Mouse (Mus musculus): ENCODE measurements around the gene Osbpl3. TPM values are rescaled to one million over a fixed set of nuclear protein-coding genes. Genes with fewer than 3 reads are reported as not detected.
A peak's percentile ranks its signal among the peaks of the same experiment; 100 is the strongest.

Osbpl3 gene
- total RNA-seq, 1 experiment from 2014 or later: 13.9 TPM

GRCm38 (mm10) chr6:50390313-50390712, 65.7 kb downstream of the Osbpl3 start:
- no peak for ATAC-seq (replicated peaks in 1 of 2; ENCODE audit: insufficient read depth in 1 of 2, low FRiP score in 2 of 2, low TSS enrichment in 1 of 2, low read depth in 1 of 2, poor library complexity in 2 of 2, severe bottlenecking in 2 of 2)

- ATAC-seq (replicated peaks in 1 of 2; ENCODE audit: insufficient read depth in 1 of 2, low FRiP score in 2 of 2, low TSS enrichment in 1 of 2, low read depth in 1 of 2, poor library complexity in 2 of 2, severe bottlenecking in 2 of 2): no peak
Measured at GRCm38 (mm10) chr6:50387629-50388028, 68.4 kb downstream of the Osbpl3 start.

GRCm38 (mm10) chr6:50386497-50386896, 69.5 kb downstream of the Osbpl3 start:
- no peak for ATAC-seq (replicated peaks in 1 of 2; ENCODE audit: insufficient read depth in 1 of 2, low FRiP score in 2 of 2, low TSS enrichment in 1 of 2, low read depth in 1 of 2, poor library complexity in 2 of 2, severe bottlenecking in 2 of 2)

- no peak for ATAC-seq (replicated peaks in 1 of 2; ENCODE audit: insufficient read depth in 1 of 2, low FRiP score in 2 of 2, low TSS enrichment in 1 of 2, low read depth in 1 of 2, poor library complexity in 2 of 2, severe bottlenecking in 2 of 2)
Measured at GRCm38 (mm10) chr6:50385451-50386013, 70.5 kb downstream of the Osbpl3 start.

- ATAC-seq (replicated peaks in 1 of 2; ENCODE audit: insufficient read depth in 1 of 2, low FRiP score in 2 of 2, low TSS enrichment in 1 of 2, low read depth in 1 of 2, poor library complexity in 2 of 2, severe bottlenecking in 2 of 2): no peak
Measured at GRCm38 (mm10) chr6:50382711-50383110, 73.3 kb downstream of the Osbpl3 start.

GRCm38 (mm10) chr6:50382196-50382595, 73.8 kb downstream of the Osbpl3 start:
- no peak for ATAC-seq (replicated peaks in 1 of 2; ENCODE audit: insufficient read depth in 1 of 2, low FRiP score in 2 of 2, low TSS enrichment in 1 of 2, low read depth in 1 of 2, poor library complexity in 2 of 2, severe bottlenecking in 2 of 2)

GRCm38 (mm10) chr6:50381504-50382091, 74.4 kb downstream of the Osbpl3 start:
- peak; percentile 64 for ATAC-seq (replicated peaks in 1 of 2; ENCODE audit: insufficient read depth in 1 of 2, low FRiP score in 2 of 2, low TSS enrichment in 1 of 2, low read depth in 1 of 2, poor library complexity in 2 of 2, severe bottlenecking in 2 of 2)

- ATAC-seq (replicated peaks in 1 of 2; ENCODE audit: insufficient read depth in 1 of 2, low FRiP score in 2 of 2, low TSS enrichment in 1 of 2, low read depth in 1 of 2, poor library complexity in 2 of 2, severe bottlenecking in 2 of 2): no peak
Measured at GRCm38 (mm10) chr6:50379740-50380139, 76.3 kb downstream of the Osbpl3 start.

- ATAC-seq (replicated peaks in 1 of 2; ENCODE audit: insufficient read depth in 1 of 2, low FRiP score in 2 of 2, low TSS enrichment in 1 of 2, low read depth in 1 of 2, poor library complexity in 2 of 2, severe bottlenecking in 2 of 2): no peak
Measured at GRCm38 (mm10) chr6:50379136-50379535, 76.9 kb downstream of the Osbpl3 start.

- peak; percentile 78 to 83 for ATAC-seq (replicated peaks in 1 of 2; ENCODE audit: insufficient read depth in 1 of 2, low FRiP score in 2 of 2, low TSS enrichment in 1 of 2, low read depth in 1 of 2, poor library complexity in 2 of 2, severe bottlenecking in 2 of 2)
Measured at GRCm38 (mm10) chr6:50377742-50378720, 78.0 kb downstream of the Osbpl3 start.

- no peak for ATAC-seq (replicated peaks in 1 of 2; ENCODE audit: insufficient read depth in 1 of 2, low FRiP score in 2 of 2, low TSS enrichment in 1 of 2, low read depth in 1 of 2, poor library complexity in 2 of 2, severe bottlenecking in 2 of 2)
Measured at GRCm38 (mm10) chr6:50376684-50377083, 79.3 kb downstream of the Osbpl3 start.

GRCm38 (mm10) chr6:50372516-50373424, 83.2 kb downstream of the Osbpl3 start:
- no peak for ATAC-seq (replicated peaks in 1 of 2; ENCODE audit: insufficient read depth in 1 of 2, low FRiP score in 2 of 2, low TSS enrichment in 1 of 2, low read depth in 1 of 2, poor library complexity in 2 of 2, severe bottlenecking in 2 of 2)

- ATAC-seq (replicated peaks in 1 of 2; ENCODE audit: insufficient read depth in 1 of 2, low FRiP score in 2 of 2, low TSS enrichment in 1 of 2, low read depth in 1 of 2, poor library complexity in 2 of 2, severe bottlenecking in 2 of 2): no peak
Measured at GRCm38 (mm10) chr6:50371501-50372086, 84.4 kb downstream of the Osbpl3 start.

- no peak for ATAC-seq (replicated peaks in 1 of 2; ENCODE audit: insufficient read depth in 1 of 2, low FRiP score in 2 of 2, low TSS enrichment in 1 of 2, low read depth in 1 of 2, poor library complexity in 2 of 2, severe bottlenecking in 2 of 2)
Measured at GRCm38 (mm10) chr6:50368502-50369292, 87.3 kb downstream of the Osbpl3 start.

GRCm38 (mm10) chr6:50367836-50368235, 88.2 kb downstream of the Osbpl3 start:
- no peak for ATAC-seq (replicated peaks in 1 of 2; ENCODE audit: insufficient read depth in 1 of 2, low FRiP score in 2 of 2, low TSS enrichment in 1 of 2, low read depth in 1 of 2, poor library complexity in 2 of 2, severe bottlenecking in 2 of 2)

- ATAC-seq (replicated peaks in 1 of 2; ENCODE audit: insufficient read depth in 1 of 2, low FRiP score in 2 of 2, low TSS enrichment in 1 of 2, low read depth in 1 of 2, poor library complexity in 2 of 2, severe bottlenecking in 2 of 2): no peak
Measured at GRCm38 (mm10) chr6:50366724-50367123, 89.3 kb downstream of the Osbpl3 start.

All from hematopoietic stem cell, adult 5-6 weeks (primary cell).